Mouse (Mus musculus) hindbrain, embryonic 16.5 days (tissue): ENCODE results near the gene BC024978. TPM values are rescaled to one million over a fixed set of nuclear protein-coding genes. Genes with fewer than 3 reads are reported as not detected.
A peak's percentile ranks its signal among the peaks of the same experiment; 100 is the strongest.

Experiments
- ATAC-seq: fragments of 200-750 bp; cut with Nextera tagmentation; 2 replicates; pipeline ENCODE4 v1.8.0; 2017; ENCODE audit warnings: moderate TSS enrichment, moderate library complexity
- H3K27ac ChIP-seq: fragments of 300-500 bp; sonication (generic); 2 replicates; pipeline ENCODE4 v1.5.1; 2014; ENCODE audit warnings: low read depth, mild to moderate bottlenecking, control low read depth, low read length, moderate library complexity
- H3K27me3 ChIP-seq: fragments of 300-500 bp; sonication (generic); replicated peaks from 2 replicates; pipeline ENCODE4 v1.6.1; 2014; ENCODE audit warnings: low read length; ENCODE audit not compliant: control insufficient read depth, insufficient read depth
- H3K36me3 ChIP-seq: fragments of 300-500 bp; sonication (generic); 2 replicates; pipeline ENCODE4 v1.6.1; 2014; ENCODE audit warnings: mild to moderate bottlenecking, low read length, moderate library complexity, mixed read lengths; ENCODE audit not compliant: control insufficient read depth, insufficient read depth
- H3K4me1 ChIP-seq: fragments of 300-500 bp; sonication (generic); 2 replicates; pipeline ENCODE4 v1.6.1; 2014; ENCODE audit warnings: low read depth, low read length; ENCODE audit not compliant: control insufficient read depth, insufficient read depth
- H3K4me2 ChIP-seq: fragments of 300-500 bp; sonication (generic); 2 replicates; pipeline ENCODE4 v1.6.1; 2014; ENCODE audit warnings: mild to moderate bottlenecking, low read length, control low read depth, moderate library complexity
- H3K4me3 ChIP-seq: fragments of 300-500 bp; sonication (generic); 2 replicates; pipeline ENCODE4 v1.5.1; 2014; ENCODE audit warnings: mild to moderate bottlenecking, low read length, control low read depth, moderate library complexity
- H3K9ac ChIP-seq: fragments of 300-500 bp; sonication (generic); 2 replicates; pipeline ENCODE4 v1.6.1; 2014; ENCODE audit warnings: low read depth, mild to moderate bottlenecking, control low read depth, low read length, moderate library complexity
- H3K9me3 ChIP-seq: fragments of 300-500 bp; sonication (generic); 2 replicates; pipeline ENCODE4 v1.6.1; 2014; ENCODE audit warnings: mild to moderate bottlenecking, low read length, moderate library complexity; ENCODE audit not compliant: control insufficient read depth
- WGBS: fragments of 180-500 bp; shearing (Covaris S2); extraction: QIAGEN DNeasy Blood & Tissue Kit; methylation state at CpG from one replicate; pipeline ENCODE4 v1.1.7; 2014; 5-methylcytosine and 5-hydroxymethylcytosine counted together
- polyA plus RNA-seq: library from polyadenylated mRNA; unstranded; fragments of >200 nt; fragmentation: Nextera tagmentation; extraction: Ambion mirVana; gene quantifications from 2 replicates; pipeline ENCODE4 v1.2.1, GENCODE M21; 2015

Gene BC024978
- polyA plus RNA-seq, 1 experiment from 2014 or later, result 2.7 TPM

DNA sequence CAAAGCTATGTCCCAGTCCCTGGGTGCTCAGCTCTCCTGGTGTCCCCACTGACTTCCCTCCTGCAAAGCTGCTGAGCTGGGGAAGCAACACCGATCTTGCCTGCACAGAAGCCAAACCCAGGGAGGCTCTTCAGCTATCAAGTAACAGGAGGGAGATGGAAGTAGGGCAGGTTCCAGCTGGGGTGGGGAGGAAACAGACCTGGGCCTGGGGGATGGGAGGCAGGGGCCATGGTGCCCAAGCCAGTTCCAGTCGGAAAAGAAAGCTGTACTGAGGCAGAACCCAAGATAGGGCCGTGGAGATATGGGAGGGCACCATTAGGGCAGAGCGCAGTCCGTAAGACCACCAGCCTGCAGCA is 32.2 kb upstream of the BC024978 start:
- Histone ChIP-seq H3K9me3 (no peaks in the 10 kb centered on the region), H3K36me3 (peaks cover 17% of the 10 kb centered on the region), H3K4me1 (peaks cover 66% of the 10 kb centered on the region), H3K9ac (peak overlapping the region; percentile 41), H3K4me3 (no peak overlapping the region; the same call in 1 of the 2 replicates), H3K4me2 (peak overlapping the region; percentile 85), H3K27me3 (no peaks in the 10 kb centered on the region), H3K27ac (no peak overlapping the region)
- WGBS, result 81% methylated on average over 5 of the region's 5 CpGs
- ATAC-seq, result no peak

DNA sequence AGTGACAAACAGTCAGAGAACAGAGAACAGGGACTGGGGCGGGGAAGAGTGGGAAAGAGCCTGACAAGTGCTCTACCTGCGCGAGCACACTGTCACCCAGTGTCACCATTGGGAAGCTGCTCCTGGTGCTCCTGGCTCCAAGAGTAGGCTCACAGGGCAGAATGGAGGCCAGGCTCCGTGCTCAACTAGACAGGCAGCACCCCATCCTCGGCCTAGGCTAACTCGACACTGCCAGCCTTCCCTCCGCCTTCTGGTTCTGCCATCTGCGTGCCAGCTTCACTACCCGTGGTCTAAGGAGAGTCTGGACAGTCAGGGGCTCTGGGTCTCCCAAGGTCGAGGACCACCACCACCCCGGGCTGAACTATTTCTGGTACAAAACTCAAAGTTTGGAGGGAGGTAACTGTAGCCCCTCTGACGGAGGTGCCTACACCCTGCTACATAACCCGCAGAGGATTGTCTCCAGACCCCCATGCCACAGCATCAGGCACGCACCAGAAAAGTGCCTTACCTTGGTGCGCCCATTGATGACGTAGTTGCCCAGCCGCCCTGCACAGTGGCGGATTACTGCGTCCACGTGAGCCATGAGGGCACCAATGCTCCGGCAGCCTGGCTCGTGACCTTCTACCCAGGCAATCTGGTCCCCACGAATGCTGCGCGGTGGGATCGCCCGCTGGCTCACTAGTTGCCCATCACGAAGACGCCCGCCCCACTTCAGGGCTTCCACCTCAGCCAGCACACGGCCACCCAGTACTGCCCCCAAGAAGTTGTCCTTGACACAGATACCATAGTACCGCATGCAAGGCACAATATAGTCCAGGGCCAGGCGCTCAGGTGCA is 31.3 kb upstream of the BC024978 start:
- ATAC-seq, result no peak
- peak overlapping the region; percentile 91 for H3K9ac ChIP-seq

DNA sequence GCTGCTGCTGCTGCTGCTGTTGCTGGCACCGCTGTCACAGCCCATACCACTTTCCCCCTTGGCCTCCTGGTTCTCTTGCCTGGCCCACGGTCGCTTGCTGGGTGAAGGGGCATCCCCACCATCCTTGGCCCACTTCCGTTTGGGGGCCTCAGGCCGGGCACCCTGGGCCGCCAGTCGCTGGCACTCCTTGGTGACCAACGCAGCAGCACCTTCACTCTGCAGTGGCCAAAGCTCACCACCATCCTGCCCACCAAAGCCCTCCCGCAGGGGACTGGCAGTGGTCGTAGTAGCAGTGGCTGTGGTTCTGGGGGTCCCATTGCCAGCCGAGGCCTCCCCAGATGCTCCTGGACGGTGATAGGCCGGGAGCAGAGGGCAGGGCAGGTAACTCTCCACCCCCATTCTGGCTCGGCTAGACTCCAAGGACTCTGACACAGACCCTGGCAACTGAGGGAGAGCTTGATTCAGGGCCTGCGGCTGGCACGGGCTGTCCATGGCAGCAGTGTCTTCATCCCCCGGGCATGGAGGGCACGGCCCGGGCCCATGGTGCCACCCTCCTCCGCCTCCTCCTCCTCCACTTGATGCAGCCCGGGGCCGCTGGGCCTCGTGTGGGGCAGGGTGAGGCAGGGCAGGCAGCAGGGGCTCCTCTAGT is 30.4 kb upstream of the BC024978 start:
- Histone ChIP-seq H3K4me1 (peaks cover 61% of the 10 kb centered on the region), H3K9me3 (no peaks in the 10 kb centered on the region), H3K36me3 (peaks cover 4% of the 10 kb centered on the region; the same call in 1 of the 2 replicates), H3K4me2 (peak overlapping the region; percentile 85), H3K9ac (peak overlapping the region; percentile 91), H3K27ac (peak overlapping the region; percentile 98; the same call in 1 of the 2 replicates), H3K4me3 (peak overlapping the region; percentile 81), H3K27me3 (no peaks in the 10 kb centered on the region)
- 70% methylated on average over 23 of the region's 23 CpGs for WGBS
- peak; percentile 5; the same call in 1 of the 2 replicates for ATAC-seq

More for the DNA sequence above, 31.3 kb upstream of the BC024978 start:
- H3K4me1 ChIP-seq, result peaks cover 66% of the 10 kb centered on the region
- no peaks in the 10 kb centered on the region for H3K27me3 ChIP-seq
- peak overlapping the region; percentile 81 for H3K4me3 ChIP-seq
- H3K27ac ChIP-seq, result no peak overlapping the region
- H3K4me2 ChIP-seq, result peak overlapping the region; percentile 85
- no peaks in the 10 kb centered on the region for H3K9me3 ChIP-seq
- H3K36me3 ChIP-seq, result peaks cover 8% of the 10 kb centered on the region
- WGBS, result 81% methylated on average over 31 of the region's 33 CpGs

GRCm38 (mm10) chr7:27165696-27166095 is 29.9 kb upstream of the BC024978 start:
- Histone ChIP-seq H3K4me2 (peak overlapping the region; percentile 85), H3K4me1 (peaks cover 57% of the 10 kb centered on the region), H3K27ac (peak overlapping the region; percentile 98), H3K27me3 (no peaks in the 10 kb centered on the region), H3K9me3 (no peaks in the 10 kb centered on the region), H3K4me3 (peak overlapping the region; percentile 81), H3K9ac (peak overlapping the region; percentile 91), H3K36me3 (peaks cover 4% of the 10 kb centered on the region; the same call in 1 of the 2 replicates)
- 0 out of 2 replicates have a peak, but pooled peaks have one; percentile 1 for ATAC-seq
- WGBS, result under 1% methylated on average over 8 of the region's 8 CpGs

DNA sequence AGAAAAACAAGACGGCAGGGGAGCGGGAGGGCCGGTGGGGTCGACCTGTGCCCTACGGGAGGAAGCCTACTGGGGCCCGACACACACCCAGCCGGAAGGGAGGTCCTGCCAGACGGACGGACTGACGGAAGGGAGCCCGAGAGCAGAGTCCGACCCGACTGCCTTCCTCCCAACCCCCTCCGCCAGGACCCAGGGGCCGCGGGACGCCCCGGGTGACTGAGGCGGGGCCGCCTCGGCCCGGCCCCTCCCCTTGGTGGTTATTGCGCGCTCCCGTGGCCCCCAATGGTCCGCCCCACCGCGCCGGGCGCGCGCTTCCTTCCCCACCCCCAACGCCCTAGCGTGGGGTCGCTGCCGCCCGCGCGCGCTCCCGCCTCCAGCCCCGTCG is 29.4 kb upstream of the BC024978 start:
- ATAC-seq, result peak; percentile 63
- Histone ChIP-seq H3K9ac (peak overlapping the region; percentile 91), H3K27me3 (no peaks in the 10 kb centered on the region), H3K27ac (peak overlapping the region; percentile 98), H3K36me3 (peaks cover 4% of the 10 kb centered on the region; the same call in 1 of the 2 replicates), H3K4me1 (peaks cover 52% of the 10 kb centered on the region), H3K4me3 (peak overlapping the region; percentile 81), H3K9me3 (no peaks in the 10 kb centered on the region), H3K4me2 (peak overlapping the region; percentile 85)
- WGBS, result under 1% methylated on average over 26 of the region's 43 CpGs

DNA sequence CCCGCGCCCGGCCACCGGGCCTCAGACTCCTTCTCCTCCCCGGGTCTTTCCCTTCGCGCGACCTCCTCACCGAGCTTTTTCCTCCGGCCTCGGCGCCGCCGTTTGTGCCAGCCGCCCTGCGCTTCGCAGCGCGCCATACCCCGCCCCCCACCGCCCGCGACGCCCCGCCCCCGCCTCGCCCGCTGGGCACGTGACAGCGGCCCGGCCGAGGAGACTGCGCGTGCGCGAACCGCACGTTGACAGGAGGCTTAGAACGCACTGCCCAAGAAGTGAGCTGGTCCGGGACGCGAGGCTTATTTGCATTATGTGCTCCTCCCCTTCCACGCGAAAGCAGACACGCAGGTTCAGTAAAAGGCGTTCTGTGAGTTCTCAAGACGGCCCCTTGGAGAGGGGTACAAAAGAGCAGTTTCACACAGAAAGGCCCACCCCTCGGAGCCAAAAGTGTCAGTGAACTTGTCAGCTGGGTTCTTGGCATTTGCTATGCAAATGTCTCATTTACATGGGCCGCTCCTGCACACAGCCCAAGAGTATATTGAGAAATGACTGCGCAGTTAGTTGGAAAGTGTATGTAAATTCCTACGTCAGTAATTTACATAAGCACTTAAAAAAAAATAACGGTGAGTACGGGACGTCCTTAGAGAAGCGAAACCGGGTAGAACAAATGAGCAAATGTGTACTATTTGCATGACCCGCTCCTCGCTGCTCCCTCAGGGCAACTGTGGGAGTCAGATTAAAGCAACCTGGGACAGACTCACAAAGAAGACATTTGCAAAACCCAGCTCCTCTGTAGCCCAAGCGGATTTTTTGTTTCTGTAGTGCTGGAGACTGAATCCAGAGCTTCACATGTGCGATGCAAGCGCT is 28.7 kb upstream of the BC024978 start, which contains the start of gene Egln2:
Egln2 (minus strand) TSS at position 189 of the 861 bp plus-strand sequence.
- Histone ChIP-seq H3K4me1 (peaks cover 46% of the 10 kb centered on the region), H3K36me3 (peaks cover 4% of the 10 kb centered on the region; the same call in 1 of the 2 replicates)
- WGBS, result 1% methylated on average over 61 of the region's 61 CpGs

GRCm38 (mm10) chr7:27167475-27168094 is 28.0 kb upstream of the BC024978 start:
- ATAC-seq, result 0 out of 2 replicates have a peak, but pooled peaks have one; percentile 3
- no peaks in the 10 kb centered on the region for H3K27me3 ChIP-seq
- peak overlapping the region; percentile 98 for H3K27ac ChIP-seq
- no peaks in the 10 kb centered on the region for H3K9me3 ChIP-seq
- peaks cover 7% of the 10 kb centered on the region for H3K36me3 ChIP-seq
- H3K4me2 ChIP-seq, result peak overlapping the region; percentile 85
- H3K9ac ChIP-seq, result peak overlapping the region; percentile 91
- peak overlapping the region; percentile 81 for H3K4me3 ChIP-seq
- peaks cover 39% of the 10 kb centered on the region for H3K4me1 ChIP-seq
- 77% methylated on average over 11 of the region's 11 CpGs for WGBS

More for the DNA sequence above, 28.7 kb upstream of the BC024978 start, which contains the start of gene Egln2:
- peak; percentile 81 for ATAC-seq
- peak within 1 kb of the TSS; percentile 81 for H3K4me3 ChIP-seq
- H3K27ac ChIP-seq, result peak within 1 kb of the TSS; percentile 98
- H3K9ac ChIP-seq, result peak within 1 kb of the TSS; percentile 91
- peak within 1 kb of the TSS; percentile 85 for H3K4me2 ChIP-seq
- no peaks in the 10 kb centered on the region for H3K27me3 ChIP-seq
- no peaks in the 10 kb centered on the region for H3K9me3 ChIP-seq

DNA sequence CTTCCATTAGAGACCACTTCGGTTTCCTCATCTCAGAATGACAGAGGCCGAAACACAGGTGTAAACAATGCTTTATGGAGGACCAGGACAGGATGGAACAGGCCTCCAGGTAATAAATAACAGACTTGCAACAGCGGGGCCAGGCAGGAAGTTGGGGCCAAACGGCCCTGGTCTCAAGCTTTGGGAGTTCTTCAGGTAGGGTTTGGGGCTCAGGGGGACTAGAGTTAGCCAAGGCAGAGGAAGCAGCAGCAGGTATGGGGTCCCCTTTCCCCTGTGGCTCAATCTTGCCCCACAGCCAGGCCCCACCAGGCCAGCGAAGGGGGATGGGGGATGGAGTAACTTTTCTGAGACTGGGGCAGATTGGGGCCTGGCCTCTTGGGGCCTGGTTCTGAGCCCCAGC is 27.2 kb upstream of the BC024978 start:
- ATAC-seq, result no peak
- Histone ChIP-seq H3K4me3 (no peak overlapping the region), H3K9me3 (no peaks in the 10 kb centered on the region), H3K4me2 (no peak overlapping the region), H3K36me3 (peaks cover 11% of the 10 kb centered on the region), H3K4me1 (peaks cover 32% of the 10 kb centered on the region), H3K27me3 (no peaks in the 10 kb centered on the region), H3K27ac (no peak overlapping the region), H3K9ac (no peak overlapping the region)
- WGBS, result 95% methylated on average over 5 of the region's 5 CpGs
